Mouse (Mus musculus) lung, postnatal 4 days (tissue): ENCODE data around the gene Arl6ip1.
"Not testable (repeated sequence)": the region's sequence is repeated elsewhere in the genome, so short reads cannot be mapped to it uniquely, and the experiment has no call there.

Experiments
- DNase-seq, 2 experiments: peaks; one replicate each; pipeline ENCODE4 v3.0.0; 2021

Arl6ip1 gene

GRCm38 (mm10) chr7:118129430-118130041 lies at the start of gene Arl6ip1:
TSS of gene Arl6ip1 (minus strand) at chr7:118129662.
- peak; percentile 98 to 99 for DNase-seq

- DNase-seq, result no peak
Measured at GRCm38 (mm10) chr7:118175821-118176355, 46.4 kb upstream of the Arl6ip1 start.

- DNase-seq, result not testable (repeated sequence)
Measured at GRCm38 (mm10) chr7:118170125-118170524, 40.7 kb upstream of the Arl6ip1 start.

- DNase-seq, result no peak
Measured at GRCm38 (mm10) chr7:118163006-118163405, 33.5 kb upstream of the Arl6ip1 start.

DNA sequence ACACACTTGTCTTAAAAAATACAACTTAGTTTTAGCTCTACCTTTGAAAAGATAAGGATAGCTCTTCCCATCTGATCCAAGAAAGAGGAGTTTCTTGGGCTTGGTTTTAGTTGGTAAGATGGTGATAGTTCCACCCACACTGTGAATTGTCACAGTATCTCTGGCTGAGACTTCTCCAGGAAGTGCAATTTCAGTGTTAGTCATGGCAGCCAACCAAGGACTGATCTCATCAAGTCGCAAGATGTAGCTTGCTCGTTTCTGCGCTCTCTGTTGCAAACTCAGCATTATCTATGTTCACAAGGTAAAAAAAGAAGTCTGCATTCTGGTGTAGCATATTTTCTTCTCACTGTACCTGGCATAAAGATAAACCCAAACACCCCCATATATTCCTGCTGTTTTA lies 30.7 kb upstream of the Arl6ip1 start:
- DNase-seq, result no peak

DNA sequence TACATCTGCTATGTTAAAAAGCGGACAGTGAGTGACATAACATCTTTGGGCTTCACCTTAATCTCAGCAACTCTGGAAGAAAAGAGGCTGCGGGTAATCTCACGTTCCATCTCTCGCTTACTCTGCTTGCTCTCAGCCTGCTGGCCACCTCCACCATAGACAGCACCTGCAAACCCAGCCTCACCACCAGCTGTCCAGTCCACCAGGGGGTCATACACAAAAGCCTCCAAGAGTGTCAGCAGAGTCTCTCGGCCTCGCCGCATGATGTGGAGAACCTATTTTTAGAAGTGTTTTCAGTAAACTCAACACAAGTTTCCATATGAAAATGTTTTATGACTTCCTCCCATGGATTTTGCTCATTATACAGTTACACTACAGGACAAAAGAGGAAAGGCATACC lies 27.0 kb upstream of the Arl6ip1 start:
- no peak for DNase-seq

GRCm38 (mm10) chr7:118154150-118154549 lies 24.7 kb upstream of the Arl6ip1 start:
- no peak for DNase-seq

DNA sequence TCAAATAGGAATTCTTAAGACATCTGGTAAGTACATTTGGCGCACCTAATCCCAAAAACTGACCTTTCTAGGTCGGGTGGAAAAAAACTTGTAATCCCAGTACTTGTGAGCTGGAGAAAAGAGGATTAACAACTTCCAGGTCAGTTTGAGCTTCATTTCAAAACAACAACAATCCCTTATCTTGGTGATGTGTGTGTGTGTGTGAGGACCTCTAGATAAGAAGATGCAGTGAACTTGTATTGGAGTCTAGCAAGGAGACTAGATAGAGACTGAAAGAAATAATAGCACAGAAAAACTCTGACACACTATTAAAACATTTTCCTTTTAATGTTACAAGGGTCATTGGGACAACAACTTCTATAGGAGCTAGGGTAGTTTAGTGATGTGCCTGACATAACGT lies 14.1 kb upstream of the Arl6ip1 start:
- DNase-seq, result no peak

DNA sequence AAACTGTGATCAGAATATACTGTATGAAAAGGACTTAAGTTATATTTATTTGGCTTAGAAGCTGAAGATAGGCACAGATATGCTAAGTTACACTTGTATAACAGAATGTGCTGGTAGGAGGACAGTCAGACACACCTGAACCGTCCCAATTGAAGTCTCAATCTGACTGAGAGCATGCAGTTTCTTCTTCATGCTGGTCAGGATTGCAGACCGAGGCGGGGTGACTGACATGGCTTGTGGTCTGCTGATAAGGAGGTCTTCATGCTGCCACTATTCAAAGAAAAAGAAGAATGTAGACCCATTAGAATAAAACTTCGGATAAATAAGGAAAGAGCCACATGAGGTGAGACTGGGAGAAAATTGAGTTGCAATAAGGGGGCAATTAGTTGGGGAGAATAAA lies 13.7 kb upstream of the Arl6ip1 start:
- no peak for DNase-seq

- DNase-seq, result no peak
Measured at GRCm38 (mm10) chr7:118141271-118141670, 11.8 kb upstream of the Arl6ip1 start.

GRCm38 (mm10) chr7:118135128-118135527 lies 5.7 kb upstream of the Arl6ip1 start:
- DNase-seq, result no peak

DNA sequence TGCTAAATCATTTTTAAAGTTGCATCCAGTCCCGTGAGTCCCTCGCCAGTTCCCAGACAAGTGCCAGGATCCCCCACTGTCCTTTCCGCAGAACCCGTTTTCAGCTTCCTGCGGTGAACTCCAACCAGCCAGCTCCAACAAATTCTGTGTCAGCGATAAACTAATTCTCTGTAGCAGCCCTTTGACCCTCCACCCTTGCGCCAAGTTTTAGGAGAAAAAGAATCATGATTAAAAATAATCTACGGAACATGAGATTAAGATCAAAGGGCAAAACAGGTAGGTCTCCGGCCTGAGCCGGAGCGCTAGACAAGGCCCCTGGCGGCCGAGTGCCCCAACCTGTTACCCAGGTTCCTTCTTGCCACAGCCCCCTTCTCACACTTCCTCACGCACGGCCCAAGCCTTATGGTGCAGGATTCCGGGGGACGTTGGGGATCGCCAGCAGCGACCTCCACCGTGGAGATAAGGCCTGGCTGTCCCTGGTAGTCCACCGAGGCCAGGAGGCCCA lies 485 bp downstream of the Arl6ip1 start:
- no peak for DNase-seq

DNA sequence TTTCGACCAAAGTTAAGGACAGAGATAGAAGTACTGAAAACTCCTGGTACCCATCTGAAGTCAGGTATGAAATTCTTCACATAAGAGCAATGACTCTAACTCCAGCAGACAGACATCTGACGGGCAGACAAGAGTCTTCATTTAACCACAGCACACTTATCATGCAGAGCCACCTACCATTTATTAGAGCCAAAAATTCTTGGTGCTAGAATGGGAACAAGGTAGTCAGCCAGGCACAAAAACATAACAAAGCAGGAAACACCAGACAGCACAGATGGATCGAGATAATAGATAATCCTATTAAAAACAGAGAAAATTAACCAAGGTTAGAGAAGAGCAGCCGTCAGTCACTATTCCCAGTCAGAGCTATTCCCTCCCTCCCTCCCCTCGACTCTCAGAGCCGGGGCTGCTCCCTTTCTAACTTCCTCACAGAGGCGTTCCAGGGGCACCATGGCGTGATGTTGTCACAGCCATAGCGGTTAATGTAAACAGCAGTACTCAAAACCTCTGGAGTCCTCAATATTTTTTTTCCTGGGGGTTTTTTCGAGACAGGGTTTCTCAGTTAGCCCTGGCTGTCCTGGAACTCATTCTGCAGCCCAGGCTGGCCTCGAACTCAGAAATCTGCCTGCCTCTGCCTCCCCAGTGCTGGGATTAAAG lies 3.1 kb downstream of the Arl6ip1 start:
- DNase-seq, result no peak

DNA sequence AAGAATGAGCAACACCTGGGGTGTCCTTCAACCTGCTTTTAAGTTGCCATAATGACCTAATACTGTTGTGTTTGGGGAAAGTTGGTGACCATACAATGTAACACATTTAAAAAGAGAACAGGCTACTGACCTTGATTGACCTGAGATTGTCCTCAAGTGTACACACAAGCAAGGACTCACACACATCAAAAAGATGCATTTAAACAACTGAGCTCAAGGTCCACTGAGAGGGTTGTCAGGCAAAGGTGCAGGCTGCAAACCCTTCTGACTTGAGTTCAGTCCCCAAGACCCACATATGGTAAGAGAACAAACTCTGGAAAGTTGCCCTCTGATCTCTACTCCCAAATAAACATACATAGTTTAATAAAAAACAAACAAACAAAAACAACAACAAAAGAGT lies 3.7 kb downstream of the Arl6ip1 start:
- DNase-seq, result no peak

DNA sequence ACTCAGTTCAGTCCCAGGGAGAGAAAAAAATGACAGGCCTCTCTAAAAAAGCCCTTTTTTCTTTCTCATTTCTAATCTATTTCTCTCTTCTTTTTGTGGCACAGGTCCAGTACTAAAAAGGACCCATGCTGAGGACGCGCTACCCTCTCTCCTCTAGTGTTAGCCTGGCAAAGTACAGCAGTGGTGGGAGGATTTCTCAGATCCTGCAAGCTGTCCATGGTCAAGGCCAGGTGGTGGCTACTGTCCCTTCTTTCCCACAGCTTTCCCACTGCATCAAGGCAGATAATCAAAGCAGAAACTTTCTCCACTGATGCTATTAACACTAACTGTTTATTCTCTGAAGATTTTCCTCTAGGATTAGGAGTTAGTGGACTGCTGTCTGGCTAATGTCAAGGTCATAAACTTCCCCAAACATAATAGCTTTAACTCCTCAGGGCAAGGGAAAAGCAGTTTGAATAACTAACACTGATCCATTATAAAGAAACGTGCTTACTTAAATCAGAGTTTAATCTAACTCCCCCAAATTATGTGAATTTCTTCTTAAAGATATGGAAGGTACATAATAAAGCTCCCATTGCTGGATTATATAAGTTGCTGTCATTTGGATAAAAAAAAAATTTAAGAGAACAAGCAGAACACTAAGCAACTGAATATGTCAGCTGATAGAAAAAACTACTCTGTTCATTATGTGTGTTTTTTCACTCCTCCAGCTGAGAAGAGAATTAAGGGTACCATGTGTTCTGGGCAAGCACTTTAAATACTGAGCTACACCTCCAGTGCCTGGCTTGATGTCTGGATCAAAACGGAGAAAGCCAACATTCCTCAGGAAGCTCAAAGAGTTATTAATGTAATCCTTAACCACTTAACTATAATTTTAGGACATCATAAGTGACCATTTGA lies 5.7 kb downstream of the Arl6ip1 start:
- peak in 1 of 2 experiments; percentile 27 for DNase-seq

DNA sequence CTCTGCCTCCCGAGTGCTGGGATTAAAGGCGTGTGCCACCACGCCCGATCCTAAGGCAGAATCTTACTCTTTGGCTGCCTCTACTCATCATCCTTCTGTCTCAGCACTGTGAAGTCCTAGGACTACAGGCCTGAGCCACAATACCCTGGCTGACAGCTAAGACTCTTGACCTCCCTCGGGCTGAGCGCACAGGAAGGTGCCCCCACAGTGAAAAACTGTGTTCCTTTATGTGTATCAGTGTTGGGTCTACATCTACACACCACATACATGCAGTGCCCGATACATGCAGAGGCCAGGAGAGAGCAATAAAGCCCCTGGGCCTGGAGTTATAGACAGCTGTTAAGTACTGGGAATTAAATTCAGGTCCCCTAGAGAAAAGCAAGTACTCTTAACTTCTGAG lies 7.2 kb downstream of the Arl6ip1 start:
- no peak for DNase-seq

DNA sequence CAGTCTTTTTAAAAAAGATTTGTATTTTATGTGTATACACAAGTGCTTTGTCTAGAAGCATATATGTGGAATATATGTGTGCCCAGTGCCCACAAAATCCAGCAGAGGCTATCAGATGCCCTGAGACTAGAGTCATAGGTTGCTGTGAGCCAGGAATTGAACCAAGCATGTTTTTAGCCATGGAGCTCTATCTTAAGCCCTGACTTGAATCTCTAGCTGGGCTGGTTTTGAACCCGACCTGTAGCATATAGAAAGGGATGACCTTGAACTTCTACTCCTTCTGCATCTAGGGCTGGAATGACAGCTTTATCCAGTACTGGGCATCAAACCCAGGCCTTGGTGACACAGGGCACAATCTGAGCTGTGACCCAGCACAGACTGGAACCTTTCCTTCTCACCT lies 8.8 kb downstream of the Arl6ip1 start:
- DNase-seq, result no peak

GRCm38 (mm10) chr7:118119946-118120345 lies 9.5 kb downstream of the Arl6ip1 start:
- DNase-seq, result peak in 1 of 2 experiments; percentile 41

- peak; percentile 63 to 70 for DNase-seq
Measured at GRCm38 (mm10) chr7:118119142-118119541, 10.3 kb downstream of the Arl6ip1 start.

GRCm38 (mm10) chr7:118118426-118118825 lies 11.0 kb downstream of the Arl6ip1 start:
- no peak for DNase-seq

DNA sequence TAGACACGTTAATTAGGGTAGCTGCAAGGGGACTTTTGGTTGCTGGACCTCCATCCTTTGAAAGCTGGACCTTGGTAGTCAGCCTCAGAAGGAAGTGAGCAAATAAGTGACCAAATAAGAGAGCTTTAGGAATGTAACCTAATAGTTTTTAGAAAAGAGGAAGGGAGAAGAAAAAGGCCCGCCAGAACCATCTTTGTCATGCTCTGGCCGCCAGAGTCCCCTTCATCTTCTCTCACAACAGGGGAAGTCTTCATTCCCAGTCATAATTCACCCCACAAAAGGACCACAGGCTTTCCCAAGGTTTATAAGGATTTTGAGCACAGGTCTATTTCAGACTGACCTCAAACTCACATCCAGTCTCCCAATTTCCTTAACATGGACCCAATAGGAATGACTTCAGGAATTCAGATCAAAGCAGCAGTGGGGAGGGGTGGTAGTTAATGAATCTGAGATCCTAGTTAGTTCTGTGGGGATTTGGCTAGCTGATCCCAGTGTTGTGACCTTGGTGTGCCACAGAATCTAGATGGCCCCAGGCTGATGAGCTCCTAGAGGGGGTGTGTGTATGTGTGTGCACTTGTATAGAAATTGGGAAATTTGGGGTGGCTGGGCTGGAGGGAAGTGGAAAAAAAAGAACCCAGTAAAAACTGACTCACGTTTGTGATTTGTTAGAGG lies 11.8 kb downstream of the Arl6ip1 start:
- no peak for DNase-seq

GRCm38 (mm10) chr7:118116787-118117538 lies 12.5 kb downstream of the Arl6ip1 start:
- no peak for DNase-seq
